Mouse (Mus musculus) adrenal gland, postnatal 14 days (tissue): ENCODE results near the gene Akap8l. TPM values are rescaled to one million over a fixed set of nuclear protein-coding genes. Genes with fewer than 3 reads are reported as not detected.

ENCODE experiments used
- microRNA-seq, 2 experiments: library from miRNA; unstranded; fragments of <30 nt; microRNA quantifications; one replicate each; pipeline ENCODE4 v1.2.0; 2021
- total RNA-seq: library from RNA; stranded (reverse); gene quantifications from 2 replicates; pipeline ENCODE4 v1.2.3, GENCODE M21; 2021

Akap8l gene
- total RNA-seq, 1 experiment from 2014 or later = 85.5 TPM

Small RNAs within 50 kb of the gene (microRNA-seq; reads per million reads assigned to microRNA genes)
- gene Gm22201 = 0 reads per million in 2 experiments

Other genes starting within 250 kb of the Akap8l start
- gene Notch3, start 183.8 kb downstream of the Akap8l start, total RNA-seq = 22.9 and 26.2 TPM in 2 replicates
- 0.22 and 0.30 TPM in 2 replicates for gene Ephx3, start 161.1 kb downstream of the Akap8l start, total RNA-seq
- gene Brd4, start 65.9 kb downstream of the Akap8l start, total RNA-seq = 110 and 118 TPM in 2 replicates
- 78.9 and 96.2 TPM in 2 replicates for gene Akap8, start 29.4 kb downstream of the Akap8l start, total RNA-seq
- 41.8 and 47.9 TPM in 2 replicates for gene Wiz, start 38.8 kb upstream of the Akap8l start, total RNA-seq
- gene Rasal3, start 53.0 kb upstream of the Akap8l start, total RNA-seq = 1.7 and 18.1 TPM in 2 replicates
- 4.2 and 14.2 TPM in 2 replicates for gene Pglyrp2, start 73.6 kb upstream of the Akap8l start, total RNA-seq
- gene Cyp4f39, start 102.1 kb upstream of the Akap8l start, total RNA-seq = not detected in 2 replicates
- 7.7 and 7.9 TPM in 2 replicates for gene Cyp4f17, start 155.4 kb upstream of the Akap8l start, total RNA-seq
- gene Cyp4f16, start 186.0 kb upstream of the Akap8l start, total RNA-seq = 9.1 and 12.5 TPM in 2 replicates